Mouse (Mus musculus): ENCODE measurements around the gene Rplp0. TPM values are rescaled to one million over a fixed set of nuclear protein-coding genes. Genes with fewer than 3 reads are reported as not detected.
A peak's percentile ranks its signal among the peaks of the same experiment; 100 is the strongest.
"Not testable (repeated sequence)": the region's sequence is repeated elsewhere in the genome, so short reads cannot be mapped to it uniquely, and the experiment has no call there.

Gene Rplp0
- total RNA-seq (2021): 100 to 1,000 TPM; 208 to 218 TPM

DNA sequence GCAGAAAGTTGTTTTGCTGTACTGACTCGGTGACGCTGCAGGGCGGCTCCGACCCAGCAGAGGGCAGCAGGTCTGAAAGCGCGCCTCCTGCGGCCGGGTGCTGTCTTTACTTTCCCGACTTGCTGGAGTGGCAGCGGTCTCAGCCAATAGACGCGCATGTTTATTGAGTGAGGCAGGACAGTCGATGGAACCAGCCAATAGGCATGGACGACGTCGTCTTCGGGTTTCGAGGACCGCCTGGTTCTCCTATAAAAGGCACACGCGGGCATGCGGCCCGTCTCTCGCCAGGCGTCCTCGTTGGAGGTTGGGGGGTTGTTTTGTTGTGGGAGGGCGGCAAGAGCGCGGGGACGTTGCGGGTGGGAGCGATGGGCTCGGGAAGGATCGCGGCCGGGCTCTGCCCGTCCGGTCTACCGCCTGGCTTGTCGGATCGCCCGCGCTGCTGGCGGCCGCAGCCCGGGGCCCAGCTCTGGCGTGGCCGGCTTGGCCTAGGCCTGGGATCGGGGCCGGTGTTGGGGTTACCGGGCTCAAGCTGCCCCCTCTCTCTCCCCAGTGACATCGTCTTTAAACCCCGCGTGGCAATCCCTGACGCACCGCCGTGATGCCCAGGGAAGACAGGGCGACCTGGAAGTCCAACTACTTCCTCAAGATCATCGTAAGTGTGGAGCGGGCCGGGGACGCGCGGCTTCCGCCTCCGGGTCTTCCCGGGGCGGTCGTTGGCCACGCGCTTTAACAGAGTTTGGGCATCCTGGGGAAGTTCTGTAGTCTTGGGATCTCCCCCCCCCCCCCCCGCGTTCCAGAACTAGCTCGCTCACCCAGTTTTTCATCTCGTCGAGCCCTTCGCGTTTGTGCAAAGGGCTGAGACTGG lies at the start of gene Rplp0:
Gene Rplp0 (plus strand): TSS at position 231 of the 865 bp plus-strand sequence.
- peak; percentile 100 for DNase-seq (ENCODE audit: low spot score in 2 of 2)
- intact Hi-C loops (cut with DNase I): loop anchor here (1.0 kb wide), 1 partner anchor 53 kb away; the partner anchor contains the start of gene Pxn

DNA sequence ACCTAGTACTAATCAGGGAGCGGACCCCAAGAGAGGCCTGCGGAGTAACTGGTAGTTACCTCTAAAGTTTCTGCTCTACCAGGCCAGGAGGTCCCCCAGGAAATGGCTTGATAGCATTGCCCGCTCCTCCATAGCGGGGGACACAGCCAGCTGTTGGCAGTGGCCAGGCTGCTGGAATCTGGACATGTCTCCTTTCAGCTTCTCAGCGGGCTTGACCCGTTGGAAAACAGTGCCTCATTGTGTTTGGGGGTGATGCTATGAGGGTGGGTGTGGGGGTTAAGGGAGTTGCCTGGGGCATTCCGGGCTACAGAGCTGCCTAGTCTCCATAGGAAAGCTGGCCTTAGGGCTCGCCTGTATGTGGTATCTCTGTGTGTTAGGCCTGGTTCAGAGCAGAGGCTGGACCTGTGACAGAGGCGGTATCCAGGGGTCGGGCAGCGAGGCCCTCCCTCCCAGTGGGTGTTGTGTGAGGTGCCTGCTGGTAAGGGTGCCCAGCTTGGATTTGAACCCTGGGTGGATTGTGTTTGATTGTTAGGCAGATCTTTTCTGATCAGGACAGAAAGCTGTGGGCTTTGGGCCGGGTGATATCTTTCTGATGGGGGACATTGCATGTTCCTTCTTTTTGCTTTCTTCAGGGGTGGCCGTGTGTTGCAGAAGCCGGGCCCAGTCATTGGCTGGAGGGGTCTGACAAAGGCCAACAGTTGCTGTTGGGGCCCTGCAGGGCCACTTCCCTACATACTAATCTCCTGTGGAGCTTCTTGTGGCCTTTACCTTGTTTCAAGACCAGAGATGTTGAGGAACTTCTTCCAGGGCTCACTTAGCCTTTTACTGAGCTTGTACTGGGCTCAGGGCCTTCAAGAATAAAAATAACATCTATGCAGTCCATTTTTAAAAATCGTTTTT lies 49.2 kb upstream of the Rplp0 start:
- intact Hi-C loops (cut with DNase I): no loop called here
- no peak for DNase-seq (ENCODE audit: low spot score in 2 of 2)

DNA sequence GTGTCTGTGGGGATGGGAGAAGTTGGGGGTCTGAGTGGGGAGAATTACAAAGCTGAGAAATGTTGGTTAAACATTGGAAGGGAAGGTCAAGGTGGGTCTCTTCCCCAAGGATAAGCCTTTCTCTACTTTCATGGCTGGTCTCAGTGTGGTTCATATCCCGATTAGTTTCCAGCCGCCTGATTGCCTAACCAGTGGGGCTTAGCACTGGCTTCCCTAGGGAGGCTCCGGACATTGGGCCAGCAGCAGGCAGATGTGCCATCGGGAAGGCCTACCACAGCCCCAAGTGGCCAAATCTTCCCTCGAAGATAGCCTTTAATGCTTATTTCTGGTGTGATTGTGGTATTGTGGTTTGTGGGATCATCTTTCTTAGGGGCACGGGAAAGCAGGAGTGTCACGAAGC lies 46.9 kb upstream of the Rplp0 start:
- DNase-seq (ENCODE audit: low spot score in 2 of 2): no peak
- intact Hi-C loops (cut with DNase I): no loop called here

DNA sequence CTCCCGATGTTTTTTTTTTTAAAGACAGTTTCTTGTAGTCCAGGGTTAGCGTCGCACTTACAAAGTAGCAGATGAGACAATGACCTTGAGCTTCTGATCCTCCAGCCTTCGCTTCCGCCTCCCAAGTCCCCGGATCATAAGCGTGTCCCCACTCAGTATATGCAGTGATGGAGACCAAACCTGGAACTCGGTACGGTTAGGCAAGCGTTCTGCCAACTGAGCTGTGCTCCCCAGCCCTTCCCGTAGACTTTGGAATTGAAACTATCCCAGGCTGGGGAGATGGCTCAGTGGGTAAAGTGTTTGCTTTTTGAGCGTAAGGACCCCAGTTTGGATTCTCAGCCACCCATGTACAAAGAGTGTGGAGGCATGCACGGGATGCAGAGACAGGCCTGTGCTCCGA lies 46.0 kb upstream of the Rplp0 start:
- intact Hi-C loops (cut with DNase I): no loop called here
- no peak for DNase-seq (ENCODE audit: low spot score in 2 of 2)

DNA sequence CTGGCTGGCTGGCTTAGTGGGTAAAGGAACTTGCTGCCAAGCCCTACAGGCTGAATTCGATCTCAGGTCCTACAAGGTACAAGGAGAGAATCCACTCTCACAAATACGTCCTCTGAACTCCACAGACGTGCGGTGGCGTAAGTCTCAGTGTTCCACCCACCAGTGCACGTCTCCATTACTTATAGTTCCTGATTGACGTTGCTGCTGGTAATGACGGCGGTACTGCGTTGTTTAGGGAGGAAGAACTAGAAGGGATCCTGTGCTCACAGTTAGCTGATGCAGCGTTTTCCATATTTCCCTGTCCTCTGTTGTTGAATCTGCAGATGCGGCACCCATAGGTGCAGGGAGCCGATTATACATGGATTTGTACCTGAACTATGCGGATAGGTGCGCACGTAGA lies 45.5 kb upstream of the Rplp0 start:
- no peak for DNase-seq (ENCODE audit: low spot score in 2 of 2)
- intact Hi-C loops (cut with DNase I): no loop called here

DNA sequence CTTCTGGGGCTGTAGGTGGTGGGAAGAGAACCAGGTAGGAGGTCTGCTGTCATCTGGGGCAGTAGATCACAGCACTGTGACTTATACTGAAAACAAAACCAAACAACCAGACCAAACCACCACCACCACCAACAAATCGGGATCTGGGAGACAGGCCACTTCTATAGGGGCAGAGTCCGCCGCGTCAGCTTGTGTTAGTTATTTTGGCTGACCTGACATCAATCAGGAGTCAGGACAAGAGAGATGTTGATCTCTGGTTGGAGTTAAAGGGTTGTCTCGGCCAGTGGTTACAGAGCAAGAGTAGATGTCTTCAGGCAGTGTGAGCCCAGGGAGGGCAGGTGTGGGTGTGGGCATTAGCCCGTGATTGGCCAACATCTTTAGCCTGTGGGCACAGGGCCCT lies 44.9 kb upstream of the Rplp0 start:
- no peak for DNase-seq (ENCODE audit: low spot score in 2 of 2)
- intact Hi-C loops (cut with DNase I): no loop called here

DNA sequence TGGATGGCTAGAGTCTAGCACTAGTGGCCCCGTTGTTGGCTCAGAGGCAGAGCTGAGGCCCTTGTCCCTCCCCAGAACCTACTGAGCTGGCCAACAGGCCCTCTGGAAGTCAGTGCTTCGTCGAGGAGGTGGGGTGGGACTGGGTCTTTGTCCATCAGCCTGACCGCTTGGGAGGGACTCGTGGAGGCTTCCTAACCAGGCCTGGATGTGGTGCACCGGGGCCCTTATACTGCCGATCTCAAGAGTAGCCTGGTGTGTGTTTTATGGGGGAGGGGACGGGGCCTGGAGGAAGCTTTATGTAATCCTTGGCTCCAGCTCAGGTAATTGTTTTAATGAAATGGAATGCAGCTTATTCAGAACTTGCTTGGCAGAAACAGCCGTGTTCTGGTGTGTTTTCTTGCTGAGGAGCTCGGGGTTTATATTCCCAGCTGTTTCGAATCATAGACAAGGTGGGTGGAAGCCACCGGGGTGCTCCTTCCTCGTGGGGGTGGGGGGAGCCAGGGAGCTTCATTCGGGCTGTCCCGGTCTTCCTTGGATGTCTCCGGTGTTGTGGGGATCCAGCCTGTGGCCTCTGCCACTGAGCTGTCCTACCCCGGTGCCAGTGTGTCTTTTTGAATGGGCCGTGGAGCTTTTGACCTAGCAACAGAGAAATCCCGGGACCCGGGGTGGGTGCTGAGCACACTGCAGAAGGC lies 44.2 kb upstream of the Rplp0 start:
- intact Hi-C loops (cut with DNase I): no loop called here
- peak in 1 of 2 experiments; percentile 23 for DNase-seq (ENCODE audit: low spot score in 2 of 2)

DNA sequence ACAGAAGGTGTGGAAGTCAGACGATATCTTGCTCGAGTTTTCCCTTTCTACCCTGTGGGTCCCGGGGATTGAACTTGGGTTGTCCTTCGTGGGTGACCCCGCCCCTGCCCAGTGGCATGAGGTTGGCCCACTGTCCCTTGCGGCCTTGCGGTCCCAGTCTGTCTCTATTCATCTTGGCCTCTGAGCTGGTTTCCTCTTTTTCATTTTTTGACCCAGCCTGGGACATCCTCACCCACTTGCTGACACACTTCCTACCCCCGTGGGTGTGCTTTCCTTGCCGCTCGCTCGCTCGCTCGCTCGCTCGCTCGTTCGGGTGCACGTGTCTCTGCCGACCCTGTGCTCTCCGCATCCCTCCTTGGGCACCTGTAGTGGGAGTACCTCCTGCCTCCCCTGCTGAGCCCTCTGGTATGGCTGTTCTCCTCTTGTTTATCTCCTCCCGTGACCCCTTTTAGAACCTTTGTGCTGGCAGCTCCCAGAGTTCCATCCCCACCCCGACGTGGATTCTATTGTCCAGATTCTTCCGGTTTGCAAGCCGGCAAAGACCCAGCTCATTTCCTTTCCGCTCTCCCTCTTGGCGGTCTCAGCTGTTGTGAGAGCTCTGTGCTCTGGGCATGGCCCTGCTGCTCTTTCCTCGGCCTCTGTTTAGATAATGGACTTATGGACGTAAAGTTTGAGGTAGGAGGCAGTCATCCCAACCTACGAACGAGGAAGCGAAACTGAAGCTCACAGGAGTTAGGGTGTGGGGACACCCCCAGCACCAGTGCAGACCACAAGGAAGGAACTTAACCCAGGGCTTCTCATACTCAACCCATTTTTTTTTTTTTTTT lies 43.0 kb upstream of the Rplp0 start:
- intact Hi-C loops (cut with DNase I): no loop called here
- peak in 1 of 2 experiments; percentile 24 for DNase-seq (ENCODE audit: low spot score in 2 of 2)

DNA sequence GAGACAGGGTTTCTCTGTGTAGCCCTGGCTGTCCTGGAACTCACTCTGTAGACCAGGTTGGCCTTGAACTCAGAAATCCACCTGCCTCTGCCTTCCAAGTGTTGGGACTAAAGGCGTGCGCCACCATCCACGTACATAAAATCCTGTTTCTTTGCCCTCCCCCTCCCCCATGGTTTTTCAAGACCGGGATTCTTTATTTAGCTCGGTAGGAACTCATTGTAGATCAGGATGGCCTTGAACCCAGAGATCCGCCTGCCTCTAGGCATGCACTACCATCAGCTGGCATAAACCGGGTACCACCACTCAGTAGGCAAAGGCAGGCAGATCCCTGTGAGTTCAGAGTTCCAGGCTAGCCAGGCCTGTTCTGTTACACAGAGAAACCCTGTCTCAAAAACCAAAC lies 42.4 kb upstream of the Rplp0 start:
- intact Hi-C loops (cut with DNase I): no loop called here
- no peak for DNase-seq (ENCODE audit: low spot score in 2 of 2)

DNA sequence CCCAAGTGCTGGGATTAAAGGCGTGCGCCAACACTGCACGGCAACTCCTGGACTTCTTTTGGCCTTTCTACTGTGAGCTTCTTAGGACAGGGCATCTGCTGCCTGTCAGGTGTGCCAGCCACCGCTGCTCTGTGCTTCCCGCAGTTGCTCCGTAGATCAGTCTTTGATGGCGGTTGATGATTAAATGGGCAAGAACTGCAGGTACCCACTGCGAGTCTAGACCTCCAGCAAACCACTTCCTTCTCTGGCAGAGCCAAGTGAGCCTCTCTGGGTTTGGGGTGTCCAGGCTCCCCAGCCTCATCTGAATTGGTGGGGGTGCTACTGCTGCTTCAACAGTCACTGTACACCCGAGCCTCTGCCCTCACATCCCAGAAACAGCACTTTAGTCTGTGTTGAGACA lies 41.8 kb upstream of the Rplp0 start:
- no peak for DNase-seq (ENCODE audit: low spot score in 2 of 2)
- intact Hi-C loops (cut with DNase I): no loop called here

DNA sequence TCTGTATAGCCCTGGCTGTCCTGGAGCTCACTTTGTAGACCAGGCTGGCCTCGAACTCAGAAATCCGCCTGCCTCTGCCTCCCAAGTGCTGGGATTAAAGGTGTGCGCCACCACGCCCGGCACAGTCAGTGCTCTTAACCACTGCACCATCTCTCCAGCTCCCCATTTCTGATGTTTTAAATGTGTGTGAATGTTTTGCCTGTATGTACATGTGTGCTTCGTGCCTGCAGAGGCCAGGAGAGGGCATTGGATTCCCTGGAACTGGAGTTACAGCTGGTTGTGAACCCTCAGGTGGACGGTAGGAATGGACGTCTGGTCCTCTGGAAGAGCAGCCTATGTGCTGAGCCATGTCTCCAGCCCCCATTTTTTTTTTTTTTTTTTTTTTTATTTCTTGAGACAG lies 41.1 kb upstream of the Rplp0 start:
- intact Hi-C loops (cut with DNase I); DNase-seq (ENCODE audit: low spot score in 2 of 2): not testable (repeated sequence)

DNA sequence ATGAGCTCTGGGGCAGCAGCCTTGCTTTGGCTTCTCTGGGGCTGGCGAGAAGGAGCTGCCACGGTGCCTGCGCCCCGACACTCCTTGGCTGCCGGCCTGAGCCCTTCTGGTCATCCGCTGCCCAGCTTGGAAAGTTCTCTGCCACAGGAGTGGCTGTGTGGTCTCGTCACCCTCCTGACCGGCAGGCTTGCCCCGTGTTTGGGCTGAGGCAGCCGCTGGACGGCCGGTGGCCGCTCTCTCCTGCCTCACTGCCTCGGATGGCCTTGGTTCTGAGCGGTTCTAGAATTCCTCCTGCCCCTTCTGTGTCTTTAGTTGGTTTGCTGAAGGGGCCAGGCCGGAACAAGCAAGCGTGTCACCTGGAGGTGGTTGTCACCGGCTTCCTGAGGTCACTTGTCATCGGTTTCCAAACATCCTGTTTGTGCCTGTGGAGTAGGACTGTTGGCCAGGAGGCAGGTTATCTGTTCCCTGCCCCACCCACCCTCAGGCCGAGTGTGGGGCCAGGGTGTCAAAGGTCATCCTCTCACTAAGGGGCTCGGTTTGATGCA lies 38.9 kb upstream of the Rplp0 start:
- intact Hi-C loops (cut with DNase I): no loop called here
- DNase-seq (ENCODE audit: low spot score in 2 of 2): peak in 1 of 2 experiments; percentile 20

DNA sequence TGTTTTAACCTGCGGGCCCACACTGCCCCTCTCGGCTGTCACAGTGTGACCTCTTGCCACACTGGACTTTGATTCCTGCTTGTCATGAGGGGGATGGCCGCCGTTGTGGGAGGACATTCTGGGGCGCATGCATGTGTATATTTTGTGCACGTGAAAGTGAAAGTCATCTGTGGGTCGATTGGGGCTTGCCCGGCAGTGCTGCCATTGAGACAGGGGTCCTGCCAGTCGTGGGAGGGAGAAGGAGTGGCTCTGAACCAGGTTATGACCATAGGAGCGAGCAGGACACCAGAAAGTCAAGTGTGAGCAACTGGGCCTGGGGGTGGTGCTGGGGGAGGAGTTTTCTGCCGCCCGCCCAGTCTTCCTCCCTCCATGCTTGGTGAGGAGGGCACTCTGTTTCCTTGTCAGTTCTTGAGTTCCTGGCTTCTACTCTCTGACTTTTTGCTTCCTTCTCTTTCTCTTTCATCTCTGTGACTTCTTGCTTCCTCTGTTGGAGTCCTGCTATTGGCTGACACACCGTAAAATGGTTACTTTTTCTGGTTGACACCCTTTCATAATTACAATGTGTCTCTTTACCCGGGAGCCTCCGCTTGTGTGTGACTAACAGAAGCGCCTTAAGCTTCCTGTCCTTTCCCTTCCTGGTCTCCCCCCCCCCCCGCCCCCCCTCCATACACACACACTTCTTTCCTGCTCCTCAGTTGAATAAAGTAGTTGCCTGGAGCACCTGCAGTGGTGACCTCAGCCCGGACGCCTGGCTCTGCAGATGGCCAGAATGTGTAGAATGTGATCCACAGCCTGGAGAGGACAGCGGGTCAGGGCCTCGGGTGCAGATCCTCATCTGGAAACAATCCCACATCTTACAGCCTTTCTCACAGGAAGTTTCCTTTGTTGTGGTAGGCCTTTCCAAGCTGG lies 37.5 kb upstream of the Rplp0 start:
- DNase-seq (ENCODE audit: low spot score in 2 of 2): no peak
- intact Hi-C loops (cut with DNase I): no loop called here

DNA sequence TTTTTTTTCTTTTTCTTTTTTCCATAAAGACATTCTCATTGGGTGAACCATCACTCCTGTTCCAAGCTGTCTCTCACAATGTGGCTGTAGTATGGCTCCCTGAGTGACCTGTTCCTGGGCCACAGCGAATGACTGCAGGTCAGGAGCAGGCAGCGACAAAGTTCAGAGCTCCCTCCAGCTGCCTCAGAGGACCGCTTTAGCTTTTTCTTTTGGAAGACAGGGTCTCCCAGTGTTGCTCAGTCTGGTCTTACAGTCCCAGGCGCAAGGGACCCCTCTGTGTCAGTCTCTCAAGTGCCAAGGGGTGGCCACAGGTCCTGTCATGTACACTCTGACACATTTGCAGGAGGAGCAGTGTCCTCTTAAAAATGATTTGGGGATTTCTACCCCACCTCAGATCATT lies 36.7 kb upstream of the Rplp0 start:
- no peak for DNase-seq (ENCODE audit: low spot score in 2 of 2)
- intact Hi-C loops (cut with DNase I): no loop called here

DNA sequence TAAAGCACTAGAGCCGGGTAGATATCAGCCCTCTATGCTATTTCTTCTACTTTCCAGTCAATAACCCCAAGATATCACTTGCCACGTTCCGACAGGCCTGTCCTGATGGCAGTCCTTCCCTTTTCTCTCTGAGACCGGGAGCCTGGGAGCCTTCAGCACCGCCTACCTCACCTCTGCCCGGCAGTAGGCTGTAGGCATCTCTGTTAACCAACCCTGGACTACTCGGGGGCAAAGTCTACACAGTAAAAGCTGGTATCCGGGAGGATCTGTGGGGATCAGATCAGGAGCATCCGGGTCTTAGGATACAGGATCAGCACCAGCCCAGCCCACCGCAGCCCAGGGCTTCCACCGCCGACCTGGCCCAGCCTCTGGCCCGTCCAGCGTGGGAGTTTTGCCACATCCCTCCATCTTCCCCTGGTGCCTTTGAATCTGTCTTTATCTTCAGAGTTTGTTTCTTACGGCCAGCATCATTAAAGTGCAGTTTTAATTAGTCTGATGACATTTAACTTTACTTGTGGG lies 36.2 kb upstream of the Rplp0 start:
- DNase-seq (ENCODE audit: low spot score in 2 of 2): no peak
- intact Hi-C loops (cut with DNase I): no loop called here

DNA sequence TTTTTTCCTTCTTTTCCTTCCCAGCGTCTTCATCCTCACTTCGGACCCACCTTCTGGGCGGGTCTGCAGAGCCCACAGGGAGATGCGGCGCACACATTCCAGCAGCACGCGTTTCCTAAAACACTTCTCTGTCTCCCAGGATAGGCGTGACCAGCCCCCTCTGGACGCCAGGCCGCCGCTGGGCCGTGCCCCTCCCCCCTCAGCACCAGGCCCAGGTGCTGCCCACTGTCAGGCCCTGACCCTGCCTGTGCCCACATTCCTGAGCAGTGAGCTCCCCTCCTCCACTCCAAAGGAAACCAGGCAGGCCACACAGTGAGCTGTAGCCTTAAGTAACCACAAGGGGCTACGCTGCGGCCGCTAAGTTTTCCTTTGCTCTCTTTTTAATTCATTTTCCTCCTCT lies 35.3 kb upstream of the Rplp0 start:
- intact Hi-C loops (cut with DNase I): no loop called here
- DNase-seq (ENCODE audit: low spot score in 2 of 2): no peak

DNA sequence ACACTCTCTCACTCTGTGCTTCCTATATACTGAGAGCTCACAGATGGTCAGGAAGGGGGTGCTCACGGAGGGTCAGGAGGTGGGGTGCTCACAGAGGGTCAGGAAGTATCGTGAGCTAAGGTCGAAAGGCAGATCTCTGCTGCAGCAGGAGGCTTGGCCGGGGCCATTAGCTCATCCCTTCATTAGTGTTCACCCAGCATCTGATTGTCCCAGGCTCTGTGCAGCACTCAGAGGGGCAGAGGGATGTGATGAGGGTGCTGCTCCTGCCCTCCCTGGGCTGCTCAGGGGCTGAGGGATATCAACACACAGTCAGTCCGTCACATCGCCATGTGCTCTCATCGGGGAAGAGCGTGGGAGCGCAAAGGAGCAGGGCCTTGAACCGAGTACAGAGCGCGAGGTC lies 34.8 kb upstream of the Rplp0 start:
- no peak for DNase-seq (ENCODE audit: low spot score in 2 of 2)
- intact Hi-C loops (cut with DNase I): no loop called here

DNA sequence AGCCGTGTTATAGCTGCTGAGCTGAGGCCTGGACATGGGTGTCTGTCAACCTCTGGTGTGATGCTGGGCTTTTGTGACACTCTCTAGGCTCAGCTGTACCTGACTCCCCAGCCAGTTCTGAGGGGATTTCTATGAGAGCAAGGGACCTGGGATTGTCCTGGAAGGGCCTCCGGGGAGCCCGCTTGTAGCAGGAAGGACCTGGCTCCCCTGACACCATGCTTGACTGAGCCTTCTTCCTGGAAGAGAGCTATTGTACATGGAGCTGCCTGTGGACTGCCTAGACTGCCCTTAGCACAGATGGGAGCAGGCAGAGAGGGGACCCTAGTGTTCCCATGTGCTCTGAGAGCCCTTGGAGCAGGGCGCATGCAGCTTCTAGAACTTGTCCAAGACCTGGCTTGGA lies 33.9 kb upstream of the Rplp0 start:
- no peak for DNase-seq (ENCODE audit: low spot score in 2 of 2)

More for the DNA sequence above, 33.9 kb upstream of the Rplp0 start:
- intact Hi-C loops (cut with DNase I): no loop called here

All from left cerebral cortex, postnatal 25 days (tissue).